Mouse (Mus musculus): ENCODE data around the gene Hnrnpdl. TPM values are rescaled to one million over a fixed set of nuclear protein-coding genes. Genes with fewer than 3 reads are reported as not detected.

Hnrnpdl gene
- polyA plus RNA-seq, 2 experiments, result 184 to 454 TPM

DNA sequence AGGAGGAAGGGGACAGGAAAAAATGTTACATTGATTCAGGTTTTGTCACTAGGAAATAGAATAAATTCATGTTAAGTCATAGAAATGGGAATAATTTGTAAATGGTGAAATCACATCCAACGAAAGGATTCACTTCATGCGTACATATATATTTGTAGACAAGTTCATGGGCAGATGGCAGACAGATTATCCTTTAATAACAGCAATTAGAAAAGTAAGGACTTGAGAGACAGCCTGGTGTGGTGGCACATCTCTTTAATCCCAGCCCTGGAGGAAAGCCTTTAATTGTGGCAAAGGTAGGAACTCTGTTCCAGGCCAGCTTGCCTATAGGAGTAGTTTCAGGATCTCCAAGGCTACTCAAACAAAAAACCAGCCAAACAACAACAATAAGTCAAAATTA lies 30.1 kb upstream of the Hnrnpdl start:
- Histone ChIP-seq H3K4me2 (replicated peaks; ENCODE audit: low read depth, low read length, severe bottlenecking) (no peak overlapping the region), H3K36me3 (ENCODE audit: control insufficient read depth, insufficient read depth, low read length) (peaks cover 42% of the 10 kb centered on the region), H3K4me1 (ENCODE audit: control insufficient read depth, insufficient read depth, low read length) (no peaks in the 10 kb centered on the region), H3K27me3 (ENCODE audit: control insufficient read depth, insufficient read depth, low read length) (no peaks in the 10 kb centered on the region), H3K9me3 (ENCODE audit: control insufficient read depth, low read length) (no peaks in the 10 kb centered on the region), H3K27ac (replicated peaks; ENCODE audit: low read depth, low read length) (no peak overlapping the region), H3K9ac (ENCODE audit: low read depth, low read length, severe bottlenecking) (no peak overlapping the region), H3K4me3 (replicated peaks; ENCODE audit: low read length) (no peak overlapping the region)
- DNase-seq (ENCODE audit: low spot score), result no peak
- ATAC-seq (ENCODE audit: low FRiP score, low read depth), result no peak
- WGBS, result 91% methylated on average over 2 of the region's 2 CpGs
- TF ChIP-seq POLR2A (IDR thresholded peaks at IDR 0.05; ENCODE audit: borderline replicate concordance, extremely low read depth, insufficient read depth, insufficient read length), result no peak

DNA sequence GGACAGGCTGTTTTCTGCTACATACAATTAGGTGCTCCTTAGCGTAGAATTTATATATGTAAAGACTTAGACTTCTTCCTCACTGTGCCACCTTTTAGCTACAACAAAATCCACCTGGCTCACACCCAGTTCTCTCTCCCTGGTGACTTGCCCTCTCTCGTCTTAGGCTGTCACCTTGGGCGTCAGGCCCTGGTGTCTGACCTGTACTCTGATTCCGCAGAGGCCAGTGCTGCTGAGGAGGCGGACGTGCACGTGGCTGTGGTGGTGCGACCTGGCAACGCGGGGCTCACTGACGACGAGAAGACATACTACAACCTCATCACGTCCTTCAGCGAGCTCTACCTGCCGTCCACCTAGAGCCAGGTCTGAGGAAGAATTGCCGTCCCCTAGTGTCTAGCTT lies 28.1 kb upstream of the Hnrnpdl start:
- H3K4me3 ChIP-seq (replicated peaks; ENCODE audit: low read length), result no peak overlapping the region
- WGBS, result 93% methylated on average over 16 of the region's 16 CpGs
- H3K4me2 ChIP-seq (replicated peaks; ENCODE audit: low read depth, low read length, severe bottlenecking), result no peak overlapping the region

DNA sequence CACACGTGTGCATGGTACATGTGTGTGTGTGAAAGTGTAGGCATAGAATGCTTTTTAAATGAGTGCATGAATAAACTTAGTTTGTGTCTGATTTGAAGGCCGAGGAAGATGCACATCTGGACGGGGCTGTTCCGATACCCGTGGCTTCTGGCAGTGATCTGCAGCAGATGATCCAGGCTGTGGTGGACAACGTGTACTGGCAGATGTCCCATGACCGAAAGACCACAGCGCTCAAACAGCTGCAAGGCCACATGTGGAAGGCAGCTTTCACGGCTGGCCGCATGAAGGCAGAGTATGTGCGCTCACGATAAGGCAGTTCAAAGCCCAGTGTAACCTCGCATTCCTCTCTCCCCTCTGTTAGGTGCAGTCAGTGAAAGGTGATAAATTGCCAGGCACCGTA lies 21.4 kb upstream of the Hnrnpdl start:
- no peak overlapping the region for H3K27ac ChIP-seq (replicated peaks; ENCODE audit: low read depth, low read length)
- DNase-seq (ENCODE audit: low spot score) (no peak), ATAC-seq (ENCODE audit: low FRiP score, low read depth) (no peak)
- no peaks in the 10 kb centered on the region for H3K27me3 ChIP-seq (ENCODE audit: control insufficient read depth, insufficient read depth, low read length)
- H3K4me2 ChIP-seq (replicated peaks; ENCODE audit: low read depth, low read length, severe bottlenecking), result no peak overlapping the region
- TF ChIP-seq POLR2A (IDR thresholded peaks at IDR 0.05; ENCODE audit: borderline replicate concordance, extremely low read depth, insufficient read depth, insufficient read length), result no peak
- no peak overlapping the region for H3K4me3 ChIP-seq (replicated peaks; ENCODE audit: low read length)
- H3K9me3 ChIP-seq (ENCODE audit: control insufficient read depth, low read length), result no peaks in the 10 kb centered on the region
- WGBS, result 91% methylated on average over 14 of the region's 14 CpGs
- 0 out of 2 replicates have a peak, but pooled peaks cover 4% of the 10 kb centered on the region for H3K4me1 ChIP-seq (ENCODE audit: control insufficient read depth, insufficient read depth, low read length)
- peaks cover 64% of the 10 kb centered on the region for H3K36me3 ChIP-seq (ENCODE audit: control insufficient read depth, insufficient read depth, low read length)
- no peak overlapping the region for H3K9ac ChIP-seq (ENCODE audit: low read depth, low read length, severe bottlenecking)

More for the DNA sequence above, 28.1 kb upstream of the Hnrnpdl start:
- Histone ChIP-seq H3K4me1 (ENCODE audit: control insufficient read depth, insufficient read depth, low read length) (no peaks in the 10 kb centered on the region), H3K9ac (ENCODE audit: low read depth, low read length, severe bottlenecking) (no peak overlapping the region), H3K36me3 (ENCODE audit: control insufficient read depth, insufficient read depth, low read length) (peaks cover 50% of the 10 kb centered on the region), H3K27ac (replicated peaks; ENCODE audit: low read depth, low read length) (no peak overlapping the region), H3K27me3 (ENCODE audit: control insufficient read depth, insufficient read depth, low read length) (no peaks in the 10 kb centered on the region), H3K9me3 (ENCODE audit: control insufficient read depth, low read length) (no peaks in the 10 kb centered on the region)
- no peak for ATAC-seq (ENCODE audit: low FRiP score, low read depth)
- no peak for TF ChIP-seq POLR2A (IDR thresholded peaks at IDR 0.05; ENCODE audit: borderline replicate concordance, extremely low read depth, insufficient read depth, insufficient read length)
- DNase-seq (ENCODE audit: low spot score), result no peak

DNA sequence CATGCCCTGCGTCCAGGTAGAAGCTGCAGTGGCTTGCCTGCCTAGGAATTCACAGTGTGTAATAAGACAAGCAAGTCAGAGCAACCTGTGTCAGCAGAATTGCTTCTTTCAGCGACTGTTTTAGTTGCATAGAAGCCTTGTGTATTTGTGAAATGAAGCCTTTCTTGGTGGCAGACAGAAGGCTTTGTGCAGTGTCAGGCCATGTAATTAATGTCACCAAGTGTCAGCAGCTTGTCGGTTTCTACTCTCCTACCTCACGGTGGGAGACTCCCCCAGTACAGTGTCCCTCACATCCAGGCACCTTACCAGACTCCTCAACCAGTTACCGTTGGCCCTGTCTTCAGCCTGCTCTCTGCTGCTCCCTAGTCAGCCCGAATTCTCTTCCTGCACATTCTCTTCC lies 19.9 kb upstream of the Hnrnpdl start:
- Histone ChIP-seq H3K27me3 (ENCODE audit: control insufficient read depth, insufficient read depth, low read length) (no peaks in the 10 kb centered on the region), H3K36me3 (ENCODE audit: control insufficient read depth, insufficient read depth, low read length) (peaks cover 49% of the 10 kb centered on the region), H3K9ac (ENCODE audit: low read depth, low read length, severe bottlenecking) (no peak overlapping the region), H3K27ac (replicated peaks; ENCODE audit: low read depth, low read length) (no peak overlapping the region), H3K9me3 (ENCODE audit: control insufficient read depth, low read length) (no peaks in the 10 kb centered on the region), H3K4me3 (replicated peaks; ENCODE audit: low read length) (no peak overlapping the region), H3K4me1 (ENCODE audit: control insufficient read depth, insufficient read depth, low read length) (peaks cover 4% of the 10 kb centered on the region; the same call in 1 of the 2 replicates), H3K4me2 (replicated peaks; ENCODE audit: low read depth, low read length, severe bottlenecking) (no peak overlapping the region)
- WGBS, result 64% methylated on average over 6 of the region's 6 CpGs
- no peak for TF ChIP-seq POLR2A (IDR thresholded peaks at IDR 0.05; ENCODE audit: borderline replicate concordance, extremely low read depth, insufficient read depth, insufficient read length)
- no peak for ATAC-seq (ENCODE audit: low FRiP score, low read depth)
- no peak for DNase-seq (ENCODE audit: low spot score)

DNA sequence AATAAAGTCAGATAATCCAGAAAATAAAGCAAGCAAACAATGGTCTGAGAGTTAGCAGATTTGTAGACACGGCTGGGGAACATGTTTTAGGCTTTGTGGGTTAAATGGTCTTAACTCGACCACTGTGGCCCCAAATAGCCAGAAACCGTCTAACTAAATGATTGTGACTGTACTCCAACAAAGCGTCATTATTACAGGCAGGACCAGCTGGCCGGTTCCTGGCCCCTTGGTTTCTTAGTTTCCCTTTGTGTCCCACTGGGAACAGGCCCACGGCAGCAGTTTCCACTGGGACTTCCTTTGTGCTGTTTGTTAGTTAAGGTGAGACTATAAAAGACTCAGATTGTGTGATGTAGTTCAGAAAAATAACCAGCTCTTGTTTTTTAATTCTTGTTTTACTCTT lies 19.3 kb upstream of the Hnrnpdl start:
- DNase-seq (ENCODE audit: low spot score) (no peak), ATAC-seq (ENCODE audit: low FRiP score, low read depth) (no peak)
- Histone ChIP-seq H3K9ac (ENCODE audit: low read depth, low read length, severe bottlenecking) (no peak overlapping the region), H3K4me3 (replicated peaks; ENCODE audit: low read length) (no peak overlapping the region), H3K9me3 (ENCODE audit: control insufficient read depth, low read length) (no peaks in the 10 kb centered on the region), H3K27me3 (ENCODE audit: control insufficient read depth, insufficient read depth, low read length) (no peaks in the 10 kb centered on the region), H3K4me2 (replicated peaks; ENCODE audit: low read depth, low read length, severe bottlenecking) (no peak overlapping the region), H3K27ac (replicated peaks; ENCODE audit: low read depth, low read length) (no peak overlapping the region), H3K4me1 (ENCODE audit: control insufficient read depth, insufficient read depth, low read length) (peaks cover 4% of the 10 kb centered on the region; the same call in 1 of the 2 replicates), H3K36me3 (ENCODE audit: control insufficient read depth, insufficient read depth, low read length) (peaks cover 43% of the 10 kb centered on the region)
- WGBS, result 36% methylated on average over 6 of the region's 6 CpGs
- no peak for TF ChIP-seq POLR2A (IDR thresholded peaks at IDR 0.05; ENCODE audit: borderline replicate concordance, extremely low read depth, insufficient read depth, insufficient read length)

All from limb, embryonic 14.5 days (tissue).